Mouse (Mus musculus) erythroblast, adult 5-6 weeks (primary cell): ENCODE data around the gene Pias3. TPM values are rescaled to one million over a fixed set of nuclear protein-coding genes. Genes with fewer than 3 reads are reported as not detected.
A peak's percentile ranks its signal among the peaks of the same experiment; 100 is the strongest.
"Not testable (repeated sequence)": the region's sequence is repeated elsewhere in the genome, so short reads cannot be mapped to it uniquely, and the experiment has no call there.

Source experiments
- ATAC-seq: replicated peaks from 2 replicates; pipeline ENCODE4 v1.8.0; 2016; ENCODE audit warnings: moderate number of reproducible peaks, mild to moderate bottlenecking, moderate TSS enrichment, inconsistent platforms; ENCODE audit not compliant: poor library complexity, low FRiP score, severe bottlenecking
- total RNA-seq, 2 experiments: library from RNA; stranded (forward) in 1 of 2; stranded (reverse) in 1 of 2; fragments of 150-400 nt in 1 of 2; fragments of 200-764, 138-1000 nt in 1 of 2; gene quantifications; 2 replicates each; pipeline versions ENCODE4 v1.2.3 to v1.2.4; 2015 to 2017; ENCODE audit warnings: low replicate concordance in 2 of 2

The Pias3 gene
- total RNA-seq, 2 experiments from 2014 or later, result 3.2 to 11.0 TPM

GRCm38 (mm10) chr3:96727828-96728633 is 31.8 kb downstream of the Pias3 start:
- peak; percentile 56 for ATAC-seq

DNA sequence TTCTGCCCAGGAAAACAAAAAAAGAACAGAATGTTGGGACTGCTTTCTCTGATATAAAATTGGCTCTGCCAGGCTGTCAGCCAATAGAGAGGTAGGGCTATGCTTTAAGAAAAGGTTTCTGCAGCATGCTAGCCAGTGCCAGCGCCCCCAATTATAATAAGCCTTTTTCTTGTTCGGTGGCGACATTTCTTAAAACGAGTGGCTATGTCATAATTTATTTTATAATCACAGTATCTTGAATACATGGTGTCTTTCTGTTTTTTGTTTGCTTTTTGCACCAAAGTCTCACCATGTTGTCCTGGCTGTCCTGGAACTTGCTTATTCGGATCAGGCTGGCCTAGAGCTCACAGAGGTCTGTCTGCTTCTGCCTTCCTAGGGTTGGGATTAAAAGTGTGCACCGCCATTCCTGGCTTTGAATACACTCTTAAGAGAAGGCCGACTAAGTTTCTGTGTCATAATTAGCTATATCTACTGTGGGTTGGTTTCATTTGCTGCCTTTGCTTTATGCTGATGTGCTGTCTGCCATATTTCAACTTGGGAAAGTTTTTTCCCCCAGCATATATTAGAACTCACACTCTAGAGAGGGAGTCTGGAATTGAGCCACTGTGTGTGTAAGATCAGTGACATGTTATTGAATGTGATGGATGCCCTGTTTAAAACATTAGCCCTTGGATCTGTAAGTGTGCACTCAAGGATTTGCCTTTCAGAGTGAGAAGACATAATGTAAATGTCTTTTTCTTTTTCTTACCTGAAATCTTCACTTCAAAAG is 32.6 kb downstream of the Pias3 start:
- ATAC-seq, result no peak

DNA sequence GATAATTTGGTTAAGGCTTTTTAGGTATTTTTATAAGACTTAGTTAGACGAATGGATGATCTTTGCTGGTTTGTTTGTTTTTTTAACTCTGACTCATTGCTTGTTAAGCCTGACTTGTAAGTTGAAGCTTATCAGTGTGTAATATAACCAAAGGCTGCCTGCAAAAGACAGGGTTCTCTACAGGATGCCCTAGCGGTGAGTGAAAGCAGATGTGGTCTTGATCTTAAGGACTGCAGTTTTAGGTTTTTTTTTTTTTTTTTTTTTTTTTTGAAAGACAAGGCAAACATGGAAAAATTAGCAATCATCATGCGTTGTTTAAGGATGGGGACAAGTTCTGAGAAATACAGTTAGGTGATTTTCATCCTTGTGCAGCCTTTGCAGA is 33.2 kb downstream of the Pias3 start:
- ATAC-seq, result 0 out of 2 replicates have a peak, but pooled peaks have one; percentile 38

DNA sequence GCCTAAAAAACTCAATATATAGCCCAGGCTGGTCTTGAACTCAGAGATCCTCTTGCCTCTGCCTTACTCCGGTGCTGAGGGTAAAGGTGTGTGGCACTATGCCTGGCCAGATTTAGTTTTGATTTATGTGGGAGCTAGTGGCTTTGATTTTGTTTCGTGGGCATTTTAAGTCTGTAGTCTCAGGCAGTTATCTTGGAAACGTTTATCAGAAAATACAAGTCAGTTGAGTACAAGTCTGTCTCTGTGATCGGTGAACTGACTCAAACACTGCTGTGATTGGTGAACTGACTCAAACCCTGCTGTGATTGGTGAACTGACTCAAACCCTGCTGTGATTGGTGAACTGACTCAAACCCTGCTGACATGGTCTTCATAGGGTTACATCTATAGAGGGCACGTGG is 34.6 kb downstream of the Pias3 start:
- no peak for ATAC-seq

DNA sequence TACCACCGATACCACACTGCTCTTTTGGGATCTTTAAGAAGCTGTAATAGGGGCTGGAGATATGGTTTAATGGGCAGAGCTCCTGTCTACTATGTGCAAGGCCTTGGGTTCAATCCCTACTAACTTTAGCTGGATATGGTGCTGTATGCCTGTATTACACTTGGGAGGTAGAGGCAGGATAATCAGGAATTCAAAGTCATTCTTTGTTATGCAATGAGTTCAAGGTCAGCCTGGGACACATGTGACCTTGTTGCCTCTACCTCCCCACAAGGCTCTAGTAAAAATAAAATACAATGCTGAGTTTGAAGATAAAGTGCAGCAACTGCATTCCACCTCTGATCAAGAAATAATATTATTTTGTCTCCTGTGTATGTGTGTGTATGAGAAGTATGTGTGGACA is 37.8 kb downstream of the Pias3 start:
- ATAC-seq, result no peak

- ATAC-seq, result no peak
Measured at GRCm38 (mm10) chr3:96735200-96735599, 39.0 kb downstream of the Pias3 start.

GRCm38 (mm10) chr3:96737013-96737740 is 41.0 kb downstream of the Pias3 start:
- ATAC-seq, result no peak

- ATAC-seq, result no peak
Measured at GRCm38 (mm10) chr3:96737995-96738394, 41.8 kb downstream of the Pias3 start.

DNA sequence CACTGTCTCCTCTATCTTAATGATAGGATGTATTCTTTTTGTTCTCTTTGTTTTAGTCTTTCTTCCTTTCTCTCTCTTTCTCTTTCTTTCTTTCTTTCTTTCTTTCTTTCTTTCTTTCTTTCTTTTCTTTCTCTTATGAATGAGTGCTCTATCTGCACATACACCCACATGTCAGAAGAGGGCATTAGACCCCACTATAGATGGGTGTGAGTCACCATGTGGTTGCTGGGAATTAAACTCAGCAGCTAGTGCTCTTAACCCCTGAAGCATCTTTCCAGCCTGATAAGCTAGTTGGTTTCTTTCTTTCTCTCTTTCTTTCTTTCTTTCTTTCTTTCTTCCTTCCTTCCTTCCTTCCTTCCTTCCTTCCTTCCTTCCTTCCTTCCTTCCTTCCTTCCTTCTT is 44.1 kb downstream of the Pias3 start:
- ATAC-seq, result not testable (repeated sequence)

DNA sequence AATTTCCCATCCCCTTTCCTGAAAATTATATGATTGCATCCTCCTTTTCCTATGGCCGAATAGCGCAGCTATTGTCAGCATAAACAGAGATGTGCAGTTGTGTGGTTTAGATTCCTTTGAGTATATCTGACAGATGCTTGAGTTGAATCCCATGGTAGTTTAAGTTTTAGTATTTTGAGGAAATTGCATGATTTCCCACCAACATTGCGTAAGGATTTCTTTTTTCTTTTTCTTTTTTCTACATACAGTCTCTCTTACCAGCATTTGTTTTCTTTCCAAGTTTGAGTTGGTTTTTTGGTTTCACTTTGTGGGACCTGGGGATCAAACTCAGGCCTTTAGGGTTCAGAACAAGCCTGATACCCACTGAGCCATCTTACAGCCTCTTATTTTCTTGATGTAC is 48.2 kb downstream of the Pias3 start:
- ATAC-seq, result no peak

GRCm38 (mm10) chr3:96746829-96747228 is 50.6 kb downstream of the Pias3 start:
- no peak for ATAC-seq

Other genes starting within 250 kb of the Pias3 start
- not detected in 2 replicates for gene BC107364, start 244.1 kb upstream of the Pias3 start, total RNA-seq (2015; ENCODE audit: low replicate concordance)
- not detected in 2 replicates for gene BC107364, start 244.1 kb upstream of the Pias3 start, total RNA-seq (2017; ENCODE audit: low replicate concordance)
- gene Hfe2, start 171.2 kb upstream of the Pias3 start, total RNA-seq (2015; ENCODE audit: low replicate concordance), result not detected in 2 replicates
- gene Hfe2, start 171.2 kb upstream of the Pias3 start, total RNA-seq (2017; ENCODE audit: low replicate concordance), result 0.17 TPM in 1 of 2 replicates, not detected in the other
- gene Txnip, start 138.4 kb upstream of the Pias3 start, total RNA-seq (2015; ENCODE audit: low replicate concordance), result 125 and 174 TPM in 2 replicates
- 113 and 122 TPM in 2 replicates for gene Txnip, start 138.4 kb upstream of the Pias3 start, total RNA-seq (2017; ENCODE audit: low replicate concordance)
- not detected in 2 replicates for gene Gm16253, start 119.4 kb upstream of the Pias3 start, total RNA-seq (2015; ENCODE audit: low replicate concordance)
- not detected in 2 replicates for gene Gm16253, start 119.4 kb upstream of the Pias3 start, total RNA-seq (2017; ENCODE audit: low replicate concordance)
- gene Polr3gl, start 102.2 kb upstream of the Pias3 start, total RNA-seq (2015; ENCODE audit: low replicate concordance), result 7.3 and 17.7 TPM in 2 replicates
- 3.9 and 16.5 TPM in 2 replicates for gene Polr3gl, start 102.2 kb upstream of the Pias3 start, total RNA-seq (2017; ENCODE audit: low replicate concordance)
- gene Ankrd34a, start 99.7 kb upstream of the Pias3 start, total RNA-seq (2015; ENCODE audit: low replicate concordance), result not detected in 2 replicates
- gene Ankrd34a, start 99.7 kb upstream of the Pias3 start, total RNA-seq (2017; ENCODE audit: low replicate concordance), result not detected in 2 replicates
- gene Lix1l, start 95.2 kb upstream of the Pias3 start, total RNA-seq (2015; ENCODE audit: low replicate concordance), result not detected in 2 replicates
- gene Lix1l, start 95.2 kb upstream of the Pias3 start, total RNA-seq (2017; ENCODE audit: low replicate concordance), result not detected in 2 replicates
- gene Rbm8a, start 66.5 kb upstream of the Pias3 start, total RNA-seq (2015; ENCODE audit: low replicate concordance), result 25.3 and 30.4 TPM in 2 replicates
- gene Rbm8a, start 66.5 kb upstream of the Pias3 start, total RNA-seq (2017; ENCODE audit: low replicate concordance), result 16.4 and 18.5 TPM in 2 replicates
- gene Pex11b, start 61.0 kb upstream of the Pias3 start, total RNA-seq (2015; ENCODE audit: low replicate concordance), result 7.7 and 22.1 TPM in 2 replicates
- gene Pex11b, start 61.0 kb upstream of the Pias3 start, total RNA-seq (2017; ENCODE audit: low replicate concordance), result 2.6 and 7.1 TPM in 2 replicates
- gene Gm42957, start 60.9 kb upstream of the Pias3 start, total RNA-seq (2015; ENCODE audit: low replicate concordance), result not detected in 2 replicates
- not detected in 2 replicates for gene Gm42957, start 60.9 kb upstream of the Pias3 start, total RNA-seq (2017; ENCODE audit: low replicate concordance)
- gene Itga10, start 50.8 kb upstream of the Pias3 start, total RNA-seq (2015; ENCODE audit: low replicate concordance), result not detected in 2 replicates
- 0.14 and 1.4 TPM in 2 replicates for gene Itga10, start 50.8 kb upstream of the Pias3 start, total RNA-seq (2017; ENCODE audit: low replicate concordance)
- not detected in 2 replicates for gene Ankrd35, start 26.3 kb upstream of the Pias3 start, total RNA-seq (2015; ENCODE audit: low replicate concordance)
- not detected in 2 replicates for gene Ankrd35, start 26.3 kb upstream of the Pias3 start, total RNA-seq (2017; ENCODE audit: low replicate concordance)
- gene Nudt17, start 12.2 kb downstream of the Pias3 start, total RNA-seq (2015; ENCODE audit: low replicate concordance), result not detected in 2 replicates
- gene Nudt17, start 12.2 kb downstream of the Pias3 start, total RNA-seq (2017; ENCODE audit: low replicate concordance), result not detected in 2 replicates
- gene Polr3c, start 31.2 kb downstream of the Pias3 start, total RNA-seq (2015; ENCODE audit: low replicate concordance), result 11.3 and 15.9 TPM in 2 replicates
- 12.8 and 13.7 TPM in 2 replicates for gene Polr3c, start 31.2 kb downstream of the Pias3 start, total RNA-seq (2017; ENCODE audit: low replicate concordance)
- gene Rnf115, start 31.3 kb downstream of the Pias3 start, total RNA-seq (2015; ENCODE audit: low replicate concordance), result 33.4 and 41.6 TPM in 2 replicates
- gene Rnf115, start 31.3 kb downstream of the Pias3 start, total RNA-seq (2017; ENCODE audit: low replicate concordance), result 32.6 and 38.3 TPM in 2 replicates
- 1.3 TPM in 1 of 2 replicates, not detected in the other for gene Pdzk1, start 132.9 kb downstream of the Pias3 start, total RNA-seq (2015; ENCODE audit: low replicate concordance)
- gene Pdzk1, start 132.9 kb downstream of the Pias3 start, total RNA-seq (2017; ENCODE audit: low replicate concordance), result 1.4 and 5.4 TPM in 2 replicates
- gene Cd160, start 133.0 kb downstream of the Pias3 start, total RNA-seq (2015; ENCODE audit: low replicate concordance), result not detected in 2 replicates
- 0.70 TPM in 1 of 2 replicates, not detected in the other for gene Cd160, start 133.0 kb downstream of the Pias3 start, total RNA-seq (2017; ENCODE audit: low replicate concordance)
- 1.3 TPM in 1 of 2 replicates, not detected in the other for gene Gja5, start 208.3 kb downstream of the Pias3 start, total RNA-seq (2015; ENCODE audit: low replicate concordance)
- gene Gja5, start 208.3 kb downstream of the Pias3 start, total RNA-seq (2017; ENCODE audit: low replicate concordance), result not detected in 2 replicates
- 2.5 and 4.6 TPM in 2 replicates for gene Gpr89, start 209.0 kb downstream of the Pias3 start, total RNA-seq (2015; ENCODE audit: low replicate concordance)
- gene Gpr89, start 209.0 kb downstream of the Pias3 start, total RNA-seq (2017; ENCODE audit: low replicate concordance), result 4.7 and 6.0 TPM in 2 replicates
- gene Gja8, start 229.6 kb downstream of the Pias3 start, total RNA-seq (2015; ENCODE audit: low replicate concordance), result not detected in 2 replicates
- gene Gja8, start 229.6 kb downstream of the Pias3 start, total RNA-seq (2017; ENCODE audit: low replicate concordance), result not detected in 2 replicates